Mouse (Mus musculus): ENCODE measurements around the gene Tspan32. TPM values are rescaled to one million over a fixed set of nuclear protein-coding genes. Genes with fewer than 3 reads are reported as not detected.

Tspan32 gene
- polyA plus RNA-seq, 1 experiment from 2014 or later, result 115 TPM

Other genes with a start within 250 kb of the Tspan32 start
- 0.26 and 0.29 TPM in 2 replicates for gene Th, start 73.9 kb upstream of the Tspan32 start, polyA plus RNA-seq (2014; fragmentation: Nextera tagmentation; extraction: Ambion mirVana)
- 1.5 and 1.8 TPM in 2 replicates for gene Ascl2, start 35.8 kb upstream of the Tspan32 start, polyA plus RNA-seq (2014; fragmentation: Nextera tagmentation; extraction: Ambion mirVana)
- gene Cd81, start 47.7 kb downstream of the Tspan32 start, polyA plus RNA-seq (2014; fragmentation: Nextera tagmentation; extraction: Ambion mirVana), result 273 and 276 TPM in 2 replicates
- 48.9 and 52.2 TPM in 2 replicates for gene Tssc4, start 64.2 kb downstream of the Tspan32 start, polyA plus RNA-seq (2014; fragmentation: Nextera tagmentation; extraction: Ambion mirVana)
- gene Trpm5, start 89.6 kb downstream of the Tspan32 start, polyA plus RNA-seq (2014; fragmentation: Nextera tagmentation; extraction: Ambion mirVana), result 1.2 and 1.3 TPM in 2 replicates
- gene Kcnq1, start 101.3 kb downstream of the Tspan32 start, polyA plus RNA-seq (2014; fragmentation: Nextera tagmentation; extraction: Ambion mirVana), result 0.59 and 1.2 TPM in 2 replicates